Mouse (Mus musculus) small intestine, adult 2 months (tissue): Measurements from ENCODE around the gene E2f2.

Source experiments
- CTCF ChIP-seq: fragments of 200-500 bp; IDR thresholded peaks from 2 replicates; pipeline ENCODE4 v1.5.1; 2012; ENCODE audit warnings: low read depth, mild to moderate bottlenecking, control low read depth, inconsistent platforms, low read length, moderate library complexity, mixed read lengths; ENCODE audit not compliant: insufficient replicate concordance, insufficient read length; ENCODE audit errors: extremely low read depth
- POLR2A ChIP-seq: fragments of 200-500 bp; IDR thresholded peaks from 2 replicates; pipeline ENCODE4 v1.6.1; 2012; ENCODE audit warnings: low read depth, mild to moderate bottlenecking, control low read depth, inconsistent platforms, low read length, moderate library complexity

- TF ChIP-seq CTCF (no peak), POLR2A (no peak)
Observed at GRCm38 (mm10) chr4:136178475-136178921, 6.3 kb downstream of the E2f2 start.
